Mouse (Mus musculus): ENCODE data around the gene Hmg20b.

- TF ChIP-seq CTCF (IDR thresholded peaks at IDR 0.05; ENCODE audit: borderline replicate concordance, extremely low read depth, insufficient read depth, insufficient read length) (no peak), POLR2A (IDR thresholded peaks at IDR 0.05; ENCODE audit: borderline replicate concordance, extremely low read depth, insufficient read depth, insufficient read length, poor library complexity, severe bottlenecking) (no peak)
Observed at GRCm38 (mm10) chr10:81297845-81298244, 52.4 kb downstream of the Hmg20b start.

All from brain, embryonic 14.5 days (tissue).